Mouse (Mus musculus): ENCODE results near the gene Cxcr3. TPM values are rescaled to one million over a fixed set of nuclear protein-coding genes. Genes with fewer than 3 reads are reported as not detected.

Cxcr3 gene
- polyA plus RNA-seq, 1 experiment: not detected

- Histone ChIP-seq H3K36me3 (ENCODE audit: control insufficient read depth) (no peaks in the 10 kb centered on the region), H3K27me3 (ENCODE audit: control insufficient read depth) (no peaks in the 10 kb centered on the region; the same call in 1 of the 2 replicates), H3K4me3 (replicated peaks) (no peak overlapping the region), H3K9me3 (ENCODE audit: control insufficient read depth, low read length) (no peaks in the 10 kb centered on the region), H3K4me1 (ENCODE audit: control insufficient read depth) (no peaks in the 10 kb centered on the region)
- TF ChIP-seq TAL1 (IDR thresholded peaks at IDR 0.05; ENCODE audit: low read length) (no peak), GATA1 (IDR thresholded peaks at IDR 0.05; ENCODE audit: low read length) (no peak)
These were observed 6.4 kb upstream of the Cxcr3 start for GRCm38 (mm10) chrX:101740335-101741063.

GRCm38 (mm10) chrX:101737201-101737600 is 3.1 kb upstream of the Cxcr3 start:
- Histone ChIP-seq H3K27me3 (ENCODE audit: control insufficient read depth) (peaks cover 4% of the 10 kb centered on the region), H3K9me3 (ENCODE audit: control insufficient read depth, low read length) (no peaks in the 10 kb centered on the region), H3K36me3 (ENCODE audit: control insufficient read depth) (no peaks in the 10 kb centered on the region), H3K4me1 (ENCODE audit: control insufficient read depth) (no peaks in the 10 kb centered on the region), H3K4me3 (replicated peaks) (no peak overlapping the region)
- TF ChIP-seq GATA1 (IDR thresholded peaks at IDR 0.05; ENCODE audit: low read length): no peak
- TF ChIP-seq TAL1 (IDR thresholded peaks at IDR 0.05; ENCODE audit: low read length): no peak

DNA sequence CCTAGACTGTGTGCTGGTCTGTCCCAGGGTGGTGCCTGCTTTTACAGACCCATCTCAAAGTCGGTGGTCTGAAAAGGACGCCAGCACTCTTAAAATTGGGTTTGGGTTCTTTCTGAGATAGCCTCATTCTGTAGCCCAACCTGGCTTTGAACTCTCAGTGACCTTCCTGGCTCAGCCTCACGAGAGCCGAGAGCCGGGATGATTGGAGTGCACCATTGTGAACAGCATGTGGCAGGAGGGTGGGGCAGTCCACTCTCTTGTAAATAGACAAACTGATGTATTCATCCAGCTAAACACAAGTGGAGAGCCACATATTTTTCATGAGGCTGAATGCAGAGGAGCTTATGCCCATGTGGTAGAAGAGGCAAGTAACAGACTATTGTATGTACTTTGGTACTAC is 912 bp upstream of the Cxcr3 start:
- Histone ChIP-seq H3K27me3 (ENCODE audit: control insufficient read depth) (peaks cover 5% of the 10 kb centered on the region), H3K4me3 (replicated peaks) (no peak overlapping the region)

GRCm38 (mm10) chrX:101733288-101733687 is 781 bp downstream of the Cxcr3 start:
- no peak overlapping the region for H3K4me3 ChIP-seq (replicated peaks)
- no peaks in the 10 kb centered on the region for H3K36me3 ChIP-seq (ENCODE audit: control insufficient read depth)
- TF ChIP-seq GATA1 (IDR thresholded peaks at IDR 0.05; ENCODE audit: low read length) (no peak), TAL1 (IDR thresholded peaks at IDR 0.05; ENCODE audit: low read length) (no peak)
- no peaks in the 10 kb centered on the region for H3K4me1 ChIP-seq (ENCODE audit: control insufficient read depth)
- H3K9me3 ChIP-seq (ENCODE audit: control insufficient read depth, low read length): no peaks in the 10 kb centered on the region
- peaks cover 5% of the 10 kb centered on the region for H3K27me3 ChIP-seq (ENCODE audit: control insufficient read depth)

More for the DNA sequence above, 912 bp upstream of the Cxcr3 start:
- Histone ChIP-seq H3K4me1 (ENCODE audit: control insufficient read depth) (no peaks in the 10 kb centered on the region), H3K36me3 (ENCODE audit: control insufficient read depth) (no peaks in the 10 kb centered on the region), H3K9me3 (ENCODE audit: control insufficient read depth, low read length) (no peaks in the 10 kb centered on the region)
- no peak for TF ChIP-seq TAL1 (IDR thresholded peaks at IDR 0.05; ENCODE audit: low read length)
- TF ChIP-seq GATA1 (IDR thresholded peaks at IDR 0.05; ENCODE audit: low read length): no peak

DNA sequence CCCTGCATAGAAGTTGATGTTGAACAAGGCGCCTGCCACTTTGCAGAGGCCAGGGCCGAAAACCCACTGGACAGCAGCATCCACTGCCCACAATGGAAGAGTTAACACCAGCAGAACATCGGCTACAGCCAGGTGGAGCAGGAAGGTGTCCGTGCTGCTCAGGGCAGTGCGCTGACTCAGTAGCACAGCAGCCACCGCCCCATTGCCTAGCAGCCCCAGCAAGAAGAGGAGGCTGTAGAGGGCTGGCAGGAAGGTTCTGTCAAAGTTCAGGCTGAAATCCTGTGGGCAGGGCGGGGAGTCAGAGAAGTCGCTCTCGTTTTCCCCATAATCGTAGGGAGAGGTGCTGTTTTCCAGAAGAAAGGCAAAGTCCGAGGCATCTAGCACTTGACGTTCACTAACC is 1.4 kb downstream of the Cxcr3 start:
- TF ChIP-seq TAL1 (IDR thresholded peaks at IDR 0.05; ENCODE audit: low read length): no peak
- TF ChIP-seq GATA1 (IDR thresholded peaks at IDR 0.05; ENCODE audit: low read length): no peak
- Histone ChIP-seq H3K27me3 (ENCODE audit: control insufficient read depth) (peaks cover 5% of the 10 kb centered on the region), H3K9me3 (ENCODE audit: control insufficient read depth, low read length) (no peaks in the 10 kb centered on the region), H3K36me3 (ENCODE audit: control insufficient read depth) (no peaks in the 10 kb centered on the region), H3K4me3 (replicated peaks) (no peak overlapping the region), H3K4me1 (ENCODE audit: control insufficient read depth) (no peaks in the 10 kb centered on the region)

DNA sequence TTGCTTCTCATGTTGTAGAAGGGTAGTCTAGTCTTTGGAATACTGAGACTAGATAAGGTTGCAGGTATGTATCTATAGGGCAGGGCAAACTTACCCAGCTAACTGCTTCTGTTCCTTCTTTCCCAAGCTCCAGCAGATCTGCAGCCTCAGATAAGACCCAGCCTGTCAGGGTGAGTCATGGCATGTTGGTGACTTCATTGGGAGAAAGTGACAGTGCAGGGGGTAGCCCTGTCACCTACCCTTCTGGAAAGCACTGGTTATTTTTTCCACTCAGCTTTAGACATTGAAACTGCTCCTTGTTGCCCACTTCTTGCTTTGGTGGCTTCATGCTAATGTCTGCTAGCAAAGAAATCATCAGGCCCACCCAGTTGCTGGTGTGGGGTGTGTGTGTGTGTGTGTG is 4.1 kb downstream of the Cxcr3 start:
- Histone ChIP-seq H3K4me3 (replicated peaks) (no peak overlapping the region), H3K27me3 (ENCODE audit: control insufficient read depth) (peaks cover 5% of the 10 kb centered on the region; the same call in 1 of the 2 replicates), H3K9me3 (ENCODE audit: control insufficient read depth, low read length) (no peaks in the 10 kb centered on the region), H3K4me1 (ENCODE audit: control insufficient read depth) (no peaks in the 10 kb centered on the region), H3K36me3 (ENCODE audit: control insufficient read depth) (no peaks in the 10 kb centered on the region)
- no peak for TF ChIP-seq TAL1 (IDR thresholded peaks at IDR 0.05; ENCODE audit: low read length)
- no peak for TF ChIP-seq GATA1 (IDR thresholded peaks at IDR 0.05; ENCODE audit: low read length)

GRCm38 (mm10) chrX:101720401-101720800 is 13.7 kb downstream of the Cxcr3 start:
- Histone ChIP-seq H3K27me3 (ENCODE audit: control insufficient read depth) (peaks cover 4% of the 10 kb centered on the region; the same call in 1 of the 2 replicates), H3K36me3 (ENCODE audit: control insufficient read depth) (no peaks in the 10 kb centered on the region), H3K4me1 (ENCODE audit: control insufficient read depth) (no peaks in the 10 kb centered on the region), H3K4me3 (replicated peaks) (no peak overlapping the region), H3K9me3 (ENCODE audit: control insufficient read depth, low read length) (no peaks in the 10 kb centered on the region)
- TF ChIP-seq GATA1 (IDR thresholded peaks at IDR 0.05; ENCODE audit: low read length) (no peak), TAL1 (IDR thresholded peaks at IDR 0.05; ENCODE audit: low read length) (no peak)

GRCm38 (mm10) chrX:101705111-101705510 is 29.0 kb downstream of the Cxcr3 start:
- Histone ChIP-seq H3K4me3 (replicated peaks) (no peak overlapping the region), H3K36me3 (ENCODE audit: control insufficient read depth) (no peaks in the 10 kb centered on the region), H3K4me1 (ENCODE audit: control insufficient read depth) (no peaks in the 10 kb centered on the region), H3K27me3 (ENCODE audit: control insufficient read depth) (no peaks in the 10 kb centered on the region), H3K9me3 (ENCODE audit: control insufficient read depth, low read length) (no peaks in the 10 kb centered on the region)
- no peak for TF ChIP-seq GATA1 (IDR thresholded peaks at IDR 0.05; ENCODE audit: low read length)
- no peak for TF ChIP-seq TAL1 (IDR thresholded peaks at IDR 0.05; ENCODE audit: low read length)

GRCm38 (mm10) chrX:101698232-101698631 is 35.8 kb downstream of the Cxcr3 start:
- no peaks in the 10 kb centered on the region for H3K36me3 ChIP-seq (ENCODE audit: control insufficient read depth)
- H3K9me3 ChIP-seq (ENCODE audit: control insufficient read depth, low read length): peaks cover 32% of the 10 kb centered on the region
- H3K4me3 ChIP-seq (replicated peaks): no peak overlapping the region
- H3K4me1 ChIP-seq (ENCODE audit: control insufficient read depth): no peaks in the 10 kb centered on the region
- TF ChIP-seq GATA1 (IDR thresholded peaks at IDR 0.05; ENCODE audit: low read length): no peak
- TF ChIP-seq TAL1 (IDR thresholded peaks at IDR 0.05; ENCODE audit: low read length): no peak
- H3K27me3 ChIP-seq (ENCODE audit: control insufficient read depth): no peaks in the 10 kb centered on the region; the same call in 1 of the 2 replicates
